Mouse (Mus musculus) myocyte (in vitro differentiated cells): ENCODE data around the gene Slc7a14.

ENCODE experiments used
- CEBPB ChIP-seq: IDR thresholded peaks from 2 replicates; pipeline ENCODE4 v1.6.1; 2011; ENCODE audit warnings: mild to moderate bottlenecking, moderate library complexity; ENCODE audit not compliant: poor library complexity, insufficient read depth, severe bottlenecking
- E2F4 ChIP-seq: IDR thresholded peaks from one replicate; pipeline ENCODE4 v1.6.1; 2011; ENCODE audit warnings: mild to moderate bottlenecking, control low read depth, moderate library complexity; ENCODE audit not compliant: insufficient read depth
- MAX ChIP-seq: IDR thresholded peaks from one replicate; pipeline ENCODE4 v1.6.1; 2011; ENCODE audit warnings: low read depth, mild to moderate bottlenecking, control low read depth
- MYOD1 ChIP-seq, 3 experiments: IDR thresholded peaks; one replicate each; pipeline ENCODE4 v1.6.1; 2011; ENCODE audit warnings: control low read depth in 2 of 3, low read depth in 2 of 3, mild to moderate bottlenecking in 2 of 3, moderate library complexity in 1 of 3; ENCODE audit not compliant: insufficient read length in 2 of 3, control insufficient read depth in 1 of 3
- MYOG ChIP-seq, 3 experiments: IDR thresholded peaks; one replicate each; pipeline ENCODE4 v1.6.1; 2011; ENCODE audit warnings: control low read depth in 2 of 3, low read depth in 2 of 3, mild to moderate bottlenecking in 2 of 3; ENCODE audit not compliant: insufficient read length in 2 of 3, control insufficient read depth in 1 of 3, insufficient read depth in 1 of 3
- POLR2A ChIP-seq: IDR thresholded peaks from one replicate; pipeline ENCODE4 v1.6.1; 2011; ENCODE audit warnings: low read depth, mild to moderate bottlenecking, control low read depth, moderate library complexity; ENCODE audit not compliant: insufficient read length
- POLR2AphosphoS2 ChIP-seq: IDR thresholded peaks from one replicate; pipeline ENCODE4 v1.6.1; 2011; ENCODE audit warnings: low read depth, control low read depth; ENCODE audit not compliant: insufficient read length
- REST ChIP-seq: IDR thresholded peaks from one replicate; pipeline ENCODE4 v1.6.1; 2011; ENCODE audit warnings: mild to moderate bottlenecking, control low read depth, moderate library complexity; ENCODE audit not compliant: insufficient read depth, insufficient read length
- SRF ChIP-seq: IDR thresholded peaks from one replicate; pipeline ENCODE4 v1.6.1; 2011; ENCODE audit warnings: low read depth; ENCODE audit not compliant: control insufficient read depth, insufficient read length
- TCF12 ChIP-seq: IDR thresholded peaks from one replicate; pipeline ENCODE4 v1.6.1; 2011; ENCODE audit warnings: mild to moderate bottlenecking, control low read depth; ENCODE audit not compliant: poor library complexity, insufficient read depth, severe bottlenecking
- TCF3 ChIP-seq: IDR thresholded peaks from one replicate; pipeline ENCODE4 v1.6.1; 2011; ENCODE audit warnings: low read depth, control low read depth; ENCODE audit not compliant: insufficient read length
- USF1 ChIP-seq: IDR thresholded peaks from one replicate; pipeline ENCODE4 v1.6.1; 2011; ENCODE audit warnings: low read depth, mild to moderate bottlenecking, control low read depth, moderate library complexity

- TF ChIP-seq USF1, result no peak
- no peak for TF ChIP-seq CEBPB
- TF ChIP-seq MYOG (IDR thresholded peaks at IDR 0.05; ENCODE audit: control insufficient read depth in 1 of 3, insufficient read depth in 1 of 3, insufficient read length in 2 of 3, low read depth in 2 of 3), result no peak
- TF ChIP-seq POLR2A, result no peak
- TF ChIP-seq POLR2AphosphoS2, result no peak
- TF ChIP-seq MAX, result no peak
- no peak for TF ChIP-seq TCF3
- no peak for TF ChIP-seq TCF12
- no peak for TF ChIP-seq E2F4
- TF ChIP-seq MYOD1 (IDR thresholded peaks at IDR 0.05; ENCODE audit: control insufficient read depth in 1 of 3, insufficient read length in 2 of 3, low read depth in 2 of 3), result no peak
- no peak for TF ChIP-seq REST
- TF ChIP-seq SRF, result no peak
These were observed 42.3 kb downstream of the Slc7a14 start for GRCm38 (mm10) chr3:31267921-31268320.
